Mouse (Mus musculus): ENCODE results near the gene Tsn. TPM values are rescaled to one million over a fixed set of nuclear protein-coding genes. Genes with fewer than 3 reads are reported as not detected.
A peak's percentile ranks its signal among the peaks of the same experiment; 100 is the strongest.

Tsn gene
- polyA plus RNA-seq, 1 experiment = 68.5 TPM

- no peak for TF ChIP-seq CTCF (IDR thresholded peaks at IDR 0.05; ENCODE audit: low read depth, low read length)
- TF ChIP-seq POLR2A (IDR thresholded peaks at IDR 0.05; ENCODE audit: borderline replicate concordance, low read depth, low read length) = no peak
- H3K27ac ChIP-seq (ENCODE audit: insufficient read depth, low read depth, low read length) = no peak overlapping the region
- no peak overlapping the region for H3K4me3 ChIP-seq (ENCODE audit: insufficient read depth, low read length)
- peaks cover 19% of the 10 kb centered on the region for H3K4me1 ChIP-seq (ENCODE audit: control insufficient read depth, insufficient read depth, low read length)
These were observed 9.2 kb upstream of the Tsn start for GRCm38 (mm10) chr1:118320696-118321095.

- H3K4me1 ChIP-seq (ENCODE audit: control insufficient read depth, insufficient read depth, low read length) = peaks cover 9% of the 10 kb centered on the region
- no peak for TF ChIP-seq CTCF (IDR thresholded peaks at IDR 0.05; ENCODE audit: low read depth, low read length)
- peak overlapping the region; percentile 98 for H3K27ac ChIP-seq (ENCODE audit: insufficient read depth, low read depth, low read length)
- H3K4me3 ChIP-seq (ENCODE audit: insufficient read depth, low read length) = peak overlapping the region; percentile 92
These were observed 538 bp downstream of the Tsn start for GRCm38 (mm10) chr1:118310780-118311621.

- H3K4me3 ChIP-seq (ENCODE audit: insufficient read depth, low read length) = no peak overlapping the region
- peaks cover 5% of the 10 kb centered on the region; the same call in 1 of the 2 replicates for H3K4me1 ChIP-seq (ENCODE audit: control insufficient read depth, insufficient read depth, low read length)
- TF ChIP-seq POLR2A (IDR thresholded peaks at IDR 0.05; ENCODE audit: borderline replicate concordance, low read depth, low read length) (no peak), CTCF (IDR thresholded peaks at IDR 0.05; ENCODE audit: low read depth, low read length) (no peak)
- no peak overlapping the region for H3K27ac ChIP-seq (ENCODE audit: insufficient read depth, low read depth, low read length)
These were observed 13.8 kb downstream of the Tsn start for GRCm38 (mm10) chr1:118297719-118298118.

GRCm38 (mm10) chr1:118296673-118297072 is 14.9 kb downstream of the Tsn start:
- Histone ChIP-seq H3K4me1 (ENCODE audit: control insufficient read depth, insufficient read depth, low read length) (peaks cover 5% of the 10 kb centered on the region; the same call in 1 of the 2 replicates), H3K4me3 (ENCODE audit: insufficient read depth, low read length) (no peak overlapping the region), H3K27ac (ENCODE audit: insufficient read depth, low read depth, low read length) (no peak overlapping the region)
- TF ChIP-seq POLR2A (IDR thresholded peaks at IDR 0.05; ENCODE audit: borderline replicate concordance, low read depth, low read length) (no peak), CTCF (IDR thresholded peaks at IDR 0.05; ENCODE audit: low read depth, low read length) (no peak)

- no peak for TF ChIP-seq POLR2A (IDR thresholded peaks at IDR 0.05; ENCODE audit: borderline replicate concordance, low read depth, low read length)
- no peak for TF ChIP-seq CTCF (IDR thresholded peaks at IDR 0.05; ENCODE audit: low read depth, low read length)
- Histone ChIP-seq H3K4me1 (ENCODE audit: control insufficient read depth, insufficient read depth, low read length) (peaks cover 5% of the 10 kb centered on the region; the same call in 1 of the 2 replicates), H3K4me3 (ENCODE audit: insufficient read depth, low read length) (no peak overlapping the region), H3K27ac (ENCODE audit: insufficient read depth, low read depth, low read length) (no peak overlapping the region)
These were observed 16.7 kb downstream of the Tsn start for GRCm38 (mm10) chr1:118294826-118295225.

GRCm38 (mm10) chr1:118294192-118294591 is 17.3 kb downstream of the Tsn start:
- no peak overlapping the region for H3K27ac ChIP-seq (ENCODE audit: insufficient read depth, low read depth, low read length)
- TF ChIP-seq CTCF (IDR thresholded peaks at IDR 0.05; ENCODE audit: low read depth, low read length) (no peak), POLR2A (IDR thresholded peaks at IDR 0.05; ENCODE audit: borderline replicate concordance, low read depth, low read length) (no peak)
- H3K4me3 ChIP-seq (ENCODE audit: insufficient read depth, low read length) = no peak overlapping the region
- H3K4me1 ChIP-seq (ENCODE audit: control insufficient read depth, insufficient read depth, low read length) = peaks cover 5% of the 10 kb centered on the region; the same call in 1 of the 2 replicates

GRCm38 (mm10) chr1:118292291-118292690 is 19.2 kb downstream of the Tsn start:
- TF ChIP-seq POLR2A (IDR thresholded peaks at IDR 0.05; ENCODE audit: borderline replicate concordance, low read depth, low read length) (no peak), CTCF (IDR thresholded peaks at IDR 0.05; ENCODE audit: low read depth, low read length) (no peak)
- no peak overlapping the region for H3K4me3 ChIP-seq (ENCODE audit: insufficient read depth, low read length)
- peaks cover 5% of the 10 kb centered on the region; the same call in 1 of the 2 replicates for H3K4me1 ChIP-seq (ENCODE audit: control insufficient read depth, insufficient read depth, low read length)
- no peak overlapping the region for H3K27ac ChIP-seq (ENCODE audit: insufficient read depth, low read depth, low read length)

- Histone ChIP-seq H3K27ac (ENCODE audit: insufficient read depth, low read depth, low read length) (no peak overlapping the region), H3K4me1 (ENCODE audit: control insufficient read depth, insufficient read depth, low read length) (no peaks in the 10 kb centered on the region), H3K4me3 (ENCODE audit: insufficient read depth, low read length) (no peak overlapping the region)
- TF ChIP-seq POLR2A (IDR thresholded peaks at IDR 0.05; ENCODE audit: borderline replicate concordance, low read depth, low read length) = no peak
- TF ChIP-seq CTCF (IDR thresholded peaks at IDR 0.05; ENCODE audit: low read depth, low read length) = no peak
These were observed 36.4 kb downstream of the Tsn start for GRCm38 (mm10) chr1:118275139-118275538.

- TF ChIP-seq POLR2A (IDR thresholded peaks at IDR 0.05; ENCODE audit: borderline replicate concordance, low read depth, low read length) (no peak), CTCF (IDR thresholded peaks at IDR 0.05; ENCODE audit: low read depth, low read length) (no peak)
- no peak overlapping the region for H3K27ac ChIP-seq (ENCODE audit: insufficient read depth, low read depth, low read length)
These were observed 59.6 kb downstream of the Tsn start for GRCm38 (mm10) chr1:118251931-118252330.

More at GRCm38 (mm10) chr1:118251931-118252330, 59.6 kb downstream of the Tsn start:
- H3K4me1 ChIP-seq (ENCODE audit: control insufficient read depth, insufficient read depth, low read length) = no peaks in the 10 kb centered on the region
- H3K4me3 ChIP-seq (ENCODE audit: insufficient read depth, low read length) = no peak overlapping the region

Other genes starting within 250 kb of the Tsn start
- not detected in 2 replicates for gene Gm29106, start 135.2 kb downstream of the Tsn start, polyA plus RNA-seq (2012; ENCODE audit: insufficient read depth, insufficient read length, missing spikeins)
- 24.5 and 25.6 TPM in 2 replicates for gene Nifk, start 10.1 kb upstream of the Tsn start, polyA plus RNA-seq (2012; ENCODE audit: insufficient read depth, insufficient read length, missing spikeins)
- 20.8 and 22.3 TPM in 2 replicates for gene Clasp1, start 77.3 kb upstream of the Tsn start, polyA plus RNA-seq (2012; ENCODE audit: insufficient read depth, insufficient read length, missing spikeins)